Mouse (Mus musculus): ENCODE data around the gene Stox2. TPM values are rescaled to one million over a fixed set of nuclear protein-coding genes. Genes with fewer than 3 reads are reported as not detected.

The Stox2 gene
- polyA plus RNA-seq (2012), result not detected in 2 replicates

GRCm38 (mm10) chr8:47446312-47447046 is at the start of gene Stox2:
Gene Stox2, minus strand, starts transcription at chr8:47446362.
- TF ChIP-seq GATA1 (IDR thresholded peaks at IDR 0.05; ENCODE audit: low read length), result no peak

GRCm38 (mm10) chr8:47495428-47495827 is 49.3 kb upstream of the Stox2 start:
- no peak for TF ChIP-seq GATA1 (IDR thresholded peaks at IDR 0.05; ENCODE audit: low read length)

- no peak for TF ChIP-seq GATA1 (IDR thresholded peaks at IDR 0.05; ENCODE audit: low read length)
Measured at GRCm38 (mm10) chr8:47494602-47495153, 48.5 kb upstream of the Stox2 start.

- no peak for TF ChIP-seq GATA1 (IDR thresholded peaks at IDR 0.05; ENCODE audit: low read length)
Measured at GRCm38 (mm10) chr8:47493106-47493505, 46.9 kb upstream of the Stox2 start.

GRCm38 (mm10) chr8:47487231-47487630 is 41.1 kb upstream of the Stox2 start:
- no peak for TF ChIP-seq GATA1 (IDR thresholded peaks at IDR 0.05; ENCODE audit: low read length)

GRCm38 (mm10) chr8:47482354-47483071 is 36.4 kb upstream of the Stox2 start:
- TF ChIP-seq GATA1 (IDR thresholded peaks at IDR 0.05; ENCODE audit: low read length), result no peak

GRCm38 (mm10) chr8:47480039-47480438 is 33.9 kb upstream of the Stox2 start:
- no peak for TF ChIP-seq GATA1 (IDR thresholded peaks at IDR 0.05; ENCODE audit: low read length)

- no peak for TF ChIP-seq GATA1 (IDR thresholded peaks at IDR 0.05; ENCODE audit: low read length)
Measured at GRCm38 (mm10) chr8:47461650-47462049, 15.5 kb upstream of the Stox2 start.

- no peak for TF ChIP-seq GATA1 (IDR thresholded peaks at IDR 0.05; ENCODE audit: low read length)
Measured at GRCm38 (mm10) chr8:47459216-47459749, 13.1 kb upstream of the Stox2 start.

- TF ChIP-seq GATA1 (IDR thresholded peaks at IDR 0.05; ENCODE audit: low read length), result no peak
Measured at GRCm38 (mm10) chr8:47458591-47458990, 12.4 kb upstream of the Stox2 start.

- no peak for TF ChIP-seq GATA1 (IDR thresholded peaks at IDR 0.05; ENCODE audit: low read length)
Measured at GRCm38 (mm10) chr8:47439271-47439670, 6.9 kb downstream of the Stox2 start.

GRCm38 (mm10) chr8:47437976-47438375 is 8.2 kb downstream of the Stox2 start:
- TF ChIP-seq GATA1 (IDR thresholded peaks at IDR 0.05; ENCODE audit: low read length), result no peak

GRCm38 (mm10) chr8:47435861-47436260 is 10.3 kb downstream of the Stox2 start:
- no peak for TF ChIP-seq GATA1 (IDR thresholded peaks at IDR 0.05; ENCODE audit: low read length)

- TF ChIP-seq GATA1 (IDR thresholded peaks at IDR 0.05; ENCODE audit: low read length), result no peak
Measured at GRCm38 (mm10) chr8:47435412-47435811, 10.8 kb downstream of the Stox2 start.

GRCm38 (mm10) chr8:47431263-47431662 is 14.9 kb downstream of the Stox2 start:
- no peak for TF ChIP-seq GATA1 (IDR thresholded peaks at IDR 0.05; ENCODE audit: low read length)
